Mouse (Mus musculus) lung, postnatal 0 days (tissue): ENCODE data around the gene Atf6.

Source experiments
- CTCF ChIP-seq: IDR thresholded peaks from 2 replicates; pipeline ENCODE4 v1.5.1; 2016; ENCODE audit warnings: antibody characterized with exemption, mild to moderate bottlenecking
- EP300 ChIP-seq: IDR thresholded peaks from 2 replicates; pipeline ENCODE4 v1.6.1; 2016; ENCODE audit warnings: antibody characterized with exemption, mild to moderate bottlenecking, control low read depth

DNA sequence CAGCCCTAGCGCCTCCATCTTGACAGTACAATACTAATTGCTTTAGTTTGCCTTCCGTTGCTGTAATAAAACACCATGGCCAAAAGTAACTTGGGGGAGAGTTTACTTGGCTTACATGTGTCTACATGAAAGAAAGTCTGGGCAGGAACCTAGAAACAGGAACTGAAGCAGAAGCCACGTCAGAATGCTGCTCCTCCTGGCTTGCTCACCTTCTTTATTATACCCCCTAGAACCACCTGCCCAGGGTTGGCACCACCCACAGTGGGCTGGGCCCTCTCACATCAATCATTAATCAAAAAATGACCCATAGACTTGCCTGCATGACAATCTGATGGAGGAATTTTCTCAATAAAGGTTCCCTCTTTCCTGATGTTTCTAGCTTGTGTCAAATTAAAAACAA is 2.8 kb downstream of the Atf6 start:
- no peak for TF ChIP-seq CTCF
- TF ChIP-seq EP300: no peak
